Mouse (Mus musculus): ENCODE measurements at regions not wholly inside any gene's neighbourhood (a gene's known extent, or its start where the extent isn't known, plus 50 kb on each side); places are given as distances from the start of the nearest gene placed in this dataset.

GRCm38 (mm10) chr3:22025119-22025518 is 51.3 kb upstream of the Tbl1xr1 start:
- DNase-seq (ENCODE audit: low spot score), result no peak
- no peaks in the 10 kb centered on the region for H3K36me3 ChIP-seq (ENCODE audit: control insufficient read depth, insufficient read depth, low read length)
- H3K4me2 ChIP-seq (ENCODE audit: low read depth, low read length, severe bottlenecking), result no peak overlapping the region
- no peak for ATAC-seq (replicated peaks; ENCODE audit: low FRiP score)
- 24% methylated on average over 6 of the region's 6 CpGs for WGBS
- no peaks in the 10 kb centered on the region for H3K27me3 ChIP-seq (ENCODE audit: control insufficient read depth, insufficient read depth, low read length)
- H3K27ac ChIP-seq (ENCODE audit: low read depth, low read length), result no peak overlapping the region
- no peak overlapping the region for H3K9ac ChIP-seq (ENCODE audit: low read length)
- H3K9me3 ChIP-seq (ENCODE audit: control insufficient read depth, low read length), result no peaks in the 10 kb centered on the region
- no peaks in the 10 kb centered on the region for H3K4me1 ChIP-seq (replicated peaks; ENCODE audit: control insufficient read depth, insufficient read depth, low read length)
- no peak overlapping the region for H3K4me3 ChIP-seq (ENCODE audit: low read depth, low read length)

GRCm38 (mm10) chr3:22025615-22026014 is 50.8 kb upstream of the Tbl1xr1 start:
- ATAC-seq (replicated peaks; ENCODE audit: low FRiP score), result no peak
- no peaks in the 10 kb centered on the region for H3K4me1 ChIP-seq (replicated peaks; ENCODE audit: control insufficient read depth, insufficient read depth, low read length)
- H3K4me3 ChIP-seq (ENCODE audit: low read depth, low read length), result no peak overlapping the region
- H3K4me2 ChIP-seq (ENCODE audit: low read depth, low read length, severe bottlenecking), result no peak overlapping the region
- no peaks in the 10 kb centered on the region for H3K36me3 ChIP-seq (ENCODE audit: control insufficient read depth, insufficient read depth, low read length)
- H3K9me3 ChIP-seq (ENCODE audit: control insufficient read depth, low read length), result no peaks in the 10 kb centered on the region
- WGBS, result 67% methylated on average over 8 of the region's 8 CpGs
- no peak for DNase-seq (ENCODE audit: low spot score)
- H3K9ac ChIP-seq (ENCODE audit: low read length), result no peak overlapping the region
- H3K27me3 ChIP-seq (ENCODE audit: control insufficient read depth, insufficient read depth, low read length), result no peaks in the 10 kb centered on the region
- no peak overlapping the region for H3K27ac ChIP-seq (ENCODE audit: low read depth, low read length)

Data from forebrain, embryonic 11.5 days (tissue).